Mouse (Mus musculus) frontal cortex, postnatal 36 days (tissue): Measurements from ENCODE around the gene Slc13a4.
A peak's percentile ranks its signal among the peaks of the same experiment; 100 is the strongest.

Source experiments
- DNase-seq, 2 experiments: peaks; one replicate each; pipeline ENCODE4 v3.0.0; 2022; ENCODE audit warnings: low spot score in 2 of 2

Slc13a4 gene

GRCm38 (mm10) chr6:35257626-35258190, 50.2 kb downstream of the Slc13a4 start:
- DNase-seq, result no peak

- peak; percentile 47 to 60 for DNase-seq
Measured at GRCm38 (mm10) chr6:35256691-35257090, 51.2 kb downstream of the Slc13a4 start.

GRCm38 (mm10) chr6:35255017-35255416, 52.9 kb downstream of the Slc13a4 start:
- DNase-seq, result no peak

- no peak for DNase-seq
Measured at GRCm38 (mm10) chr6:35254136-35254904, 53.6 kb downstream of the Slc13a4 start.

GRCm38 (mm10) chr6:35253474-35253873, 54.5 kb downstream of the Slc13a4 start:
- no peak for DNase-seq

- peak; percentile 77 to 82 for DNase-seq
Measured at GRCm38 (mm10) chr6:35252477-35253346, 55.2 kb downstream of the Slc13a4 start.

- DNase-seq, result no peak
Measured at GRCm38 (mm10) chr6:35251807-35252476, 56.0 kb downstream of the Slc13a4 start.

- no peak for DNase-seq
Measured at GRCm38 (mm10) chr6:35245086-35245485, 62.8 kb downstream of the Slc13a4 start.

GRCm38 (mm10) chr6:35243989-35244388, 63.9 kb downstream of the Slc13a4 start:
- no peak for DNase-seq

- no peak for DNase-seq
Measured at GRCm38 (mm10) chr6:35243252-35243651, 64.7 kb downstream of the Slc13a4 start.

- no peak for DNase-seq
Measured at GRCm38 (mm10) chr6:35236108-35236785, 71.7 kb downstream of the Slc13a4 start.

- DNase-seq, result no peak
Measured at GRCm38 (mm10) chr6:35229415-35229814, 78.5 kb downstream of the Slc13a4 start.

- DNase-seq, result no peak
Measured at GRCm38 (mm10) chr6:35225696-35226095, 82.2 kb downstream of the Slc13a4 start.
